Mouse (Mus musculus) pancreas, adult 10 weeks (tissue): Measurements from ENCODE around the gene Cyb561d2. TPM values are rescaled to one million over a fixed set of nuclear protein-coding genes. Genes with fewer than 3 reads are reported as not detected.

Experiments used
- polyA plus RNA-seq: library from polyadenylated mRNA; stranded (reverse); fragments of 350-450 nt; fragmentation: Illumina TruSeq; extraction: RNeasy Lipid Tissue Mini Kit (QIAGEN cat#74804); gene quantifications from one replicate; pipeline ENCODE4 v1.2.3, GENCODE M21; 2015; ENCODE audit warnings: low read depth, low replicate concordance; ENCODE audit not compliant: insufficient read depth

The Cyb561d2 gene
- 2.8 TPM for polyA plus RNA-seq

DNA sequence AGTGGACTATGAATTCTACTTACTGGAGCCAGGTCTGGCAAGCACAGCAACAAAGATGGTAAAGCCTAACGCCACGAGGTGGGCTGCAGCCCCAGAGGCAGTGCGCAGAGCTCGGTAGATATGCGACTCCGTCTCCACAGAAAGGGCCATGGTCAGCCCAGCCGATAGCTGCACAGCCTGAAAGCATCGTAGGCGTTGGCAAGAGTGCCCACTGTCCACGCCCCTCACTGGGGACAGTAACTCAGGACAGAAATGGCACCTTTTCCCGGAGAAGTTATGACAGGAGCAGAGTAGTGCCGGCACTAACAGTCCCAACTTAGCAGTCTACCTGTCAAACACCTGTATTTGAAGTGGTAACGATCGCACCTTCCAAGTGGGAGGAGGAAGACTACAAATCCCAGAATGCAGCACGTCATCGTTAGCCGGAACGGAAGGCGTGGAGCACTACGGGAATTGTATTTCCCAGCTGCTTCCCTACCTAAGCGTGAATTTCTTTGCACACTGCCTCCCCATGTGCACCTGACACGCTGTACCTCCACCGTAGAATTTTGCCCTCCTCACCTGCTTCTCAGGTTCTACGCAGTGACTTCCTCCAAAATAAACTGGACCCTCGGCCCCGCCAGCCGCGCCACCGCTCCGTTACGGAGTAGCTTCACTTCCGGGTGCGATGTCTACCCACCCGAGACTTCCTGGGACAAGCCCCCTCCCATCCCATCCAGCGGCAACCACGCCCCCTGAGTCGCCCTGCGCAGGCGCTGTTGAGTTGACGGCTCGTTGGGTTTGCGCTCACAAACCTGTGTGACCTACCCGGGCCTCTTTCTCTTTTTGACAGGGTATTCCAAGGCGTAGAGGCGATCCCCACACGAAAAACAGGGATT lies at the start of gene Cyb561d2, which contains the start of gene Nprl2:
Gene Cyb561d2 (minus strand): TSS at position 720 of the 878 bp plus-strand sequence.
Gene Nprl2 (plus strand): TSS at position 753 of the 878 bp plus-strand sequence.

DNA sequence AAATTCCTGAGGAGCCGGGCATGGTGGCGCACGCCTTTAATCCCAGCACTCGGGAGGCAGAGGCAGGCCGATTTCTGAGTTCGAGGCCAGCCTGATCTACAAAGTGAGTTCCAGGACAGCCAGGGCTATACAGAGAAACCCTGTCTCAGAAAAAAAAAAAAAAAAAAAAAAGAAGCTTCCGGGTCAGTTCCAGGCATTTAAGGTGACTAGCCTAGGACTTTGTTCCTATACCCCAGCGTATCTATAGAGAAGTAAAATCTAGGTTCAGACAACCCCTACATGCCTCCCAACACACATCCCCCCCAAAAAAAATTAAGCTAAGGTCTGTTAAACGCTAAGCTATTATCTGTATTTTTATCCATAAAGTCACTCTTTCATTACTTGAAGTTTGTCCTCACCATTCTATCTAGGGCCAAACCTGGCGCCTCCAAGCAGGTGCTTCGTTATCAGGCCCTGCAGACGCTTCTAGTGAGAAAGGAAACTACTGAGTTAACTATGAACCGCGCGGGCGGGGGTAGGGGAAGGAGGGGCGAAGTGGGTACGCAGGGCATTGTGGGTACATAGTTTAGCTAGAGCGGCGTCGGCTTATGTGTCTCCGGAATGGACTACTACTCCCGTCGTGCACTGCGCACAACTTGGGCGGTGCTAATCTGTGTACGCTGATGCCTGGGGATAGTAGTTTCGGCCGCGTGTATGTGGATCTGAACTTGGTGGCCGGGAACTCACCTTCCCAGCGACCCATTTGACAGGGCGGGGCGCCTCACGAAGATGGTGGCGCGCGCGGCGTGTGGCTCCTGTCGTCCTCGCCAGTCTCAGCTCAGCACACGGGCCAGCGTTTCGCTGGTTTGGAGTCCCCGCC lies 45.2 kb upstream of the Cyb561d2 start, which contains the start of gene Ifrd2:
Gene Ifrd2 (plus strand): TSS at position 669 of the 859 bp plus-strand sequence.

DNA sequence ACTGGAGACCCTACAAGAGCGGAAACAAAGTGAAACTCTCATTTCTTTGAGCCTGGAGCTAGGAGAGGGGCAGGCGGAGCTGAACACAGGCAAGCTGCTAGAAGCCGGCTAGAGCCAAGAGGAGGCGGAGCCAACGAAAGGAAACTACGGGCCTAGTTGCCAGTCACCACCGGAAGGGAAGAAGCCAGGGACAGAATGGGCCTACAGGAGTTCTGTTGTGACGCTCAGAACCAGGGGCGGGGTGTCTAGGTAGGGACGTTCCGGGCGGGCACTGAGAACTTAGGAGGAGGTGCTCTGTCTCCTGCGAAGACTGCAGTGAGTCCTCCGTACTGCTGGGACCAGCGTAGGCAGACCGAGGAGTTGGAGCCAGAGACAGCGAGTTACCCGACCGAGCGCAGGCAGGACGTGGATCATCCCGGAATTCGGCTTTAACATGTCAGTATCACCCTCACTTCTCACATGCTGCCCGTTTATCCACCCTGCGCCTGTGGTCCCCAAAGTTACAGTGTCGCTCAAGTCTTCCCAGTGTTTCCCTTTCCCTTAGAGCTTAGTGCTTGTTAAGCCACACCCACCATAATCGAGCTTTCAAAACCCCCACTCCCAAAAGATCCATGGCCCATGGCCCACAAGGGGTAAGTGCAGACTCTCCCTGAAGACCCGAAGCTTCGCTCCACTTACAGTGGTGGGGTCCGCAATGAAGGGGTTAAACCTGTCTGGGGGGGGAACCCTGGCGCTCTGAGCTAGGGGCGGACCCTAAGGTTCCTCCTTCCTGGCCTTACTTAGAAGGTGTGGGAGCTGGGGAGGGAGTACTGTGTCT lies 38.7 kb upstream of the Cyb561d2 start, which contains the start of gene Hyal3:
Gene Hyal3 (plus strand): TSS at position 318 of the 817 bp plus-strand sequence.

DNA sequence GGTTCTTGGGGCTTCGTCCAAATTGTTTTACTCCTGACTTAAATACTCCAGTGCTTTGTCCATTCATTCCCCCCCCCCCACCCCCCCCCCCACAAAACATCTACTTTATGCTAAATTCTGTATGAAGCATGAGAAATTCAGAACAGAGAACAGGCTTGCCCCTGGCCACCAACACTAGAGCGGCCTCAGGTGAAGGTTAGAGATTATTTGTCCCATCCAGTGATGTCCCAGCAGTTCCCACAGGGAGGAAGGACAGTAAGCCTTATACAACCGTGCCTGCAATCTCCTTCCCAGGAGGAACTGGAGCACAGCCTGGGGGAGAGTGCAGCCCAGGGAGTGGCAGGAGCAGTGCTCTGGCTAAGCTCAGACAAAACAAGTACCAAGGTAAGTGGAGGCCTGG lies 36.6 kb upstream of the Cyb561d2 start, which contains the start of gene Naa80:
Gene Naa80 (plus strand): TSS at position 301 of the 400 bp plus-strand sequence.

DNA sequence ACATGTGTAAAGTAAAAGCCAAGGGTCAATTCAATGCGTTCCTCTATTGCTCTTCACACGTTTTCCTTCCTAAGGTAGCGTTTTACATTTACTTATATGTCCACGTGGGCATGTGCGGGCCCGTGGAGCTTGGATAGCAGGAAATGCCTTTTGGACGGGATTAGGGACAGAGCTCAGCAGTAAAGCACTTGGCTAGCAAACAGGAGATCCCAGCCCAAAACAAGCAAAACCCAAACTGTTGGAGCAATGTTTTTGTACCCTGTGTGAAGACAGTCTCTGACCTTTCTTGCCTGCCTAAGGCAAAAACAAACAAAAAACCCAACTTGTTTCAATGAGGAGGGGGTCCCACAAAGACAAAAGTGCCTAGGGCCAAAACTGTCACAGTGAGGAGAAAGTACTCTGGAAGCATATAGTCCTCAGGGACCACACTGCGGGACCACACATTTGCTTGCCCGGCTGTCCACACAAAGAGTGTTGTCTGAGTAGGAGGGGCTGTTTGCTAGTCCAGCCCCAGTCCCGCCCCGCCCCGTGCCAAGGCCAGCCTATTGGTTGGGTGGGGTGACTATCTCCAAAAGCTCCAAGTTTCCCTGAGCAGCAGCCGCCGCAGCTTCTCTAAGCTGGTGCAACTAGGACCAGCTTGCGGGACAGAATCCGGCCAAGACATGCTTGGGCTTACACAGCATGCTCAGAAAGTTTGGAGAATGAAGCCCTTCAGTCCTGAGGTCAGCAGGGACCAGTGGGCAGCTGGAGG lies 34.5 kb upstream of the Cyb561d2 start, which contains the start of gene Hyal1:
Gene Hyal1 (plus strand): TSS at position 571 of the 751 bp plus-strand sequence.

DNA sequence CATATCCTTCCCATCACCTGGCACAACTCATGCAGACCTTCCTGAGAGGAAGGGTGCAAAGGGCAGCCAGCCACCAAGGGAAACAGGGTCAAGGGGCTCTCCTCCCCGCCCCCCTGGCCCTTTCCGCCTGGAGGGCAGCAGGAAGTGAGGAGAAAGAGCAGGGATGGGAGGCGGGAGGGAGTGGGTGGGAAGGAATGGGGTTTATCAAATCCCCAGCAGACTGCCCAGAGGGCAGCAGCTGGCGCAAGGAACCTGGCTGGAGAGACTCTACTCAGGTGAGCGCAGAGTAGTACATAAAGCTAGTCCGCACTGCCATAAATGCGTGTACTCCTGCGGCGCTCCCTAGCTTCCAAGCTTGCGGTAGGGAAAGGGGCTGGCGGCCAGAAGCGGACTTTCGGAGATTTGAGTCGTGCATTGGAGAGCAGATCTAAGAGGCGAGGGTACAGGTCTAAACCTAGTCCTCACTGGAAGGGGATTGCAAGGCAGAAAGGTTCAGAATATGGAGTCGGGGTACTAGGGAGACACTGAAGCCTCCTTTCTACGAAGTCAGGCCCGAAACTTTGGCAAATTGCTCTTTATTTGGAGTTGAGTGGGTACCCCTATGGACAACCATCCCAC lies 25.8 kb upstream of the Cyb561d2 start, which contains the start of gene Hyal2:
Gene Hyal2 (plus strand): TSS at position 244 of the 618 bp plus-strand sequence.

DNA sequence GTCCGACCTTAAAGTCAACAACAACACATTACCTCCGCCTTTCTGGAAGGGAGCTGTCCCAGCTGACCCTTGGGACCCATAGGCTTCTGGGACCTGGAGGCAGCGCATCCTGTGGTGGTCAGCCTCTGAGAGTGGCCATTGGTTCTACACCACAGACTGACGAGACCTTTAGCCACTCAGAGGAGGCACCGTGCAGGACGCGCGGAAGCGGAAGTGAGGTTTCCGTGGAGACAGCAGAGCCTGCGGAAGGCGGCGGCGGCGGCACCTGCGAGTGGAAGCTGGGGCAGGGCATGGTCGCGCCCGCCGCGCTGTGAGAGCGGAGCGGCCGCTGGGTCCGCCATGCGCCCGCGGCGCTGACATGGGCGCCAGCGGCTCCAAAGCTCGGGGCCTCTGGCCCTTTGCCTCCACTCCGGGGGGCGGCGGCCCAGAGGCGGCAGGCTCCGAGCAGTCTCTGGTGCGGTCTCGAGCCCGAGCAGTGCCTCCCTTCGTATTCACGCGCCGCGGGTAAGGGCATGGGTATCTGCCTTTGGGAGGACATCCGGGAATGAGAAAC lies 21.1 kb upstream of the Cyb561d2 start, which contains the start of gene Tusc2:
Gene Tusc2 (plus strand): TSS at position 227 of the 553 bp plus-strand sequence.

DNA sequence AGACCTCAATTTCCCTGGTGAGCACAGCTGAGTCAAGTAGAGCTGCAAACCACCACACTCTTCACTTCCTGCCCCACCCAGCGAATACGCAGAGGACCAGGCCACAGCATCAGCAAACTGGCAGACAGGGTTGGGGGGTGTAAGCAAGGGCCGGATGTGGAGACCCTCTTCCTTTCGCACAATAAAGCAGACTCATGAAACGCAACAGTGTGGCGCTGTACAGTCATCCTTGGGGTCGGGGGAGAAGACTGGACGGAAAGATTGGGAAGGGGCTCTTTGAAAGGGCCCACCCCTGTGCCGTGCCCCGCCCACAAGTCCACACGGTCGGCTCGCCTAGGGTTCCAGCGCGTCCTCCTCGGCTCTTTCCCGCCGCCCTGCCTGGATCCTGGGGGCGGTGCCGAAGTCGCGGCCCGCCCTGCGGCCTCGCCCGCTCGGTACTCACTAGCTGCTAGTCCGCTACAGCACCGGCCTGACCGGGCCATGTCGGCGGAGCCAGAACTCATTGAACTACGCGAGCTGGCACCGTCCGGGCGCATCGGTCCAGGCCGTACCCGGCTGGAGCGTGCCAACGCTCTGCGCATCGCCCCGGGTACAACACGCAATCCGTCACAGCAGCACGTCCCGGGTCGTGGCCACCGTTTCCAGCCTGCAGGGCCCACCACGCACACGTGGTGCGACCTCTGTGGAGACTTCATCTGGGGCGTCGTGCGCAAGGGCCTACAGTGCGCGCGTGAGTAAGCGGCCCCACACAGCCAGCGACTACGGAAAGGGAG lies 9.3 kb upstream of the Cyb561d2 start, which contains the start of gene Rassf1:
Gene Rassf1 (plus strand): TSS at position 439 of the 773 bp plus-strand sequence.

DNA sequence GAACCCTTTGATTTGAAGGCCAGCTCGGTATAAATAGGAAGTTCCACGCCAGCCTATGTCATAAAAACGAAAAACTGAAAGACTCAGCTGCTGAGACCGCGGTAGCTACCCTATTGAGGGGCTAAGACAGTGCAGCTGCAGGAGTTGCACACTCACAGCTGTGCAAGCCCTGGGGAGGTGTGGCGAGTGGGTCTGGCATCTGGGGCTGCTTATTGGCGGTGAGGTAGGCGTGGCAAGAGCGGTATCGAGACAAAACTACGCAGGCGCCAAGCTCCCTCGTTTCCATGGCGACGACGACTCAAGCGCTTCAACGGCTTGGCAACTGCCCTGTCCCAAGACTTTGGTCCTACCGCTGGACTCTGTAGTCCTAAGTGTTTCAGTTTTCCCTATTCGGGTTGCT lies 5.0 kb upstream of the Cyb561d2 start, which contains the start of gene Zmynd10:
Gene Zmynd10 (plus strand): TSS at position 273 of the 400 bp plus-strand sequence.

DNA sequence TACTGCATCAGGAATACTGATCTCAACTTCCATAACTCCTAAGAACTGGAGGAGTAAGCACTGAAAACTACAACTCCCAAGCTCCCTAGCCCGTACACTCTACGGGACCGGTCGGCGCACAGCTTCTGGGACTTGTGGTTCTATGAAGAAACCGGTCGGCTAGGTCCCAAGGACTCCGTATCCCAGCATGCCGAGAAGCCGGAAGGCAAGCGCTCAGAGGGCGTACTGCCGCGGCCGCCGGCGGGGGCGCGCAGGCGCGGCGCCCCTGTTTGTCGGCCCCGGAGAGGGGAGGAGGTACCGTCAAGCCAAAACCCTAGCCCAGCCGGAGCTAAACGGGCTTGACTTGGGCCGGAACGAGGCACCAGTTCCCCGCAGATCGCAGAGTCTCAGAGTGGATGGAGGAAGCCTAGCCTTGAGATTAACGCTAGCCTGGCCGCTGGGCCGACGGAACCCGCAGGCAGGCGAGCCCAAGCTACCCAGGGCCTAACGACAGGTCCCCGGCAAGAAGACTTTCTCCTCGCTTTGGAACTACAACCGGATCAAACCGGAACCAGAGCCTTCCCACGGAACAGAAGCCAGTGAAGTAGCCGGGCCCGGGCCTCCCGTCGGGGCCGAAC lies 8.1 kb downstream of the Cyb561d2 start, which contains the start of gene Tmem115:
Gene Tmem115 (plus strand): TSS at position 155 of the 617 bp plus-strand sequence.

Other genes with a start within 250 kb of the Cyb561d2 start
- gene Cish, start 246.2 kb downstream of the Cyb561d2 start, polyA plus RNA-seq: 7.9 TPM
- gene Hemk1, start 203.8 kb downstream of the Cyb561d2 start, polyA plus RNA-seq: 12.6 TPM
- gene 6430571L13Rik, start 201.6 kb downstream of the Cyb561d2 start, polyA plus RNA-seq: not detected
- gene Cacna2d2, start 142.6 kb downstream of the Cyb561d2 start, polyA plus RNA-seq: 0.20 TPM
- gene Tmem115, start 8.2 kb downstream of the Cyb561d2 start, polyA plus RNA-seq: 6.5 TPM
- 5.4 TPM for gene Nprl2, start within 50 bp of the Cyb561d2 start, polyA plus RNA-seq
- gene Zmynd10, start 5.1 kb upstream of the Cyb561d2 start, polyA plus RNA-seq: not detected
- gene Rassf1, start 9.4 kb upstream of the Cyb561d2 start, polyA plus RNA-seq: 10.7 TPM
- 11.3 TPM for gene Tusc2, start 21.1 kb upstream of the Cyb561d2 start, polyA plus RNA-seq
- 12.1 TPM for gene Hyal2, start 25.8 kb upstream of the Cyb561d2 start, polyA plus RNA-seq
- gene Hyal1, start 34.7 kb upstream of the Cyb561d2 start, polyA plus RNA-seq: 1.7 TPM
- gene Naa80, start 36.7 kb upstream of the Cyb561d2 start, polyA plus RNA-seq: 10.5 TPM
- 0.76 TPM for gene Hyal3, start 38.6 kb upstream of the Cyb561d2 start, polyA plus RNA-seq
- 23.7 TPM for gene Ifrd2, start 45.4 kb upstream of the Cyb561d2 start, polyA plus RNA-seq
- gene Sema3b, start 67.0 kb upstream of the Cyb561d2 start, polyA plus RNA-seq: 2.8 TPM
- gene Gnai2, start 93.2 kb upstream of the Cyb561d2 start, polyA plus RNA-seq: 76.6 TPM
- 99.2 TPM for gene Slc38a3, start 127.3 kb upstream of the Cyb561d2 start, polyA plus RNA-seq
- not detected for gene Gnat1, start 137.5 kb upstream of the Cyb561d2 start, polyA plus RNA-seq
- gene Sema3f, start 168.3 kb upstream of the Cyb561d2 start, polyA plus RNA-seq: 19.9 TPM
- gene Rbm5, start 228.8 kb upstream of the Cyb561d2 start, polyA plus RNA-seq: 36.6 TPM